Mouse (Mus musculus): ENCODE measurements around the gene Xab2. TPM values are rescaled to one million over a fixed set of nuclear protein-coding genes. Genes with fewer than 3 reads are reported as not detected.

The Xab2 gene
- polyA plus RNA-seq, 2 experiments: 22.2 to 27.1 TPM

DNA sequence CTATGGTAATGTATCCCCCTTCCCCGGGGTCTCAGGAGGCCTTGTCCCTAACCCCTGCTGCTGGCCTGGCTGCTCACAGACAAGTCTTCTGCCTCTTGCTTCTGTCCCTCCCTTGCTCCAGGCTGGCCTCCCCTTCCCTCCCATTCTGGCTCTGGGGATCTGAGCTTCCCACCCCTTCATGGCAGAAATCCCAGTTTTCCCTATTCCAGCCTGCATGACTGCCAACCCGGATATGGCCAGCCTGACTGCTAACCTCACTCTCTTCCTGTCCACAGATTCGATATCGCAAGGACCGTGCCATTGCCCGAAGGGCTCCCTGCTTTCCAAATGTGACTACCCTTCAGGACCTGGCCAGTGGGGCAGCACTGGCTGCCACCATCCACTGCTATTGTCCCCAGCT lies 20.7 kb downstream of the Xab2 start:
- no peaks in the 10 kb centered on the region for H3K27me3 ChIP-seq (ENCODE audit: control insufficient read depth, insufficient read depth, low read length)
- WGBS (ENCODE audit: insufficient replicate concordance): 73% methylated on average over 6 of the region's 6 CpGs
- TF ChIP-seq EP300 (IDR thresholded peaks at IDR 0.05; ENCODE audit: low read depth) (no peak), CTCF (IDR thresholded peaks at IDR 0.05; ENCODE audit: low read depth) (no peak)
- H3K9me3 ChIP-seq (ENCODE audit: control insufficient read depth, low read length): no peaks in the 10 kb centered on the region
- no peak overlapping the region for H3K27ac ChIP-seq
- H3K4me3 ChIP-seq (ENCODE audit: insufficient read depth in 1 of 2, low read depth in 2 of 2, low read length in 2 of 2): no peak overlapping the region
- no peak for DNase-seq (ENCODE audit: low read depth in 3 of 3, low spot score in 3 of 3)
- no peak overlapping the region for H3K4me2 ChIP-seq (ENCODE audit: low read depth)
- no peak for ATAC-seq (ENCODE audit: insufficient read depth)
- no peak overlapping the region for H3K9ac ChIP-seq (replicated peaks)
- H3K4me1 ChIP-seq (replicated peaks; ENCODE audit: control insufficient read depth in 2 of 2, insufficient read depth in 2 of 2, low read length in 1 of 2): no peaks in the 10 kb centered on the region
- H3K36me3 ChIP-seq (replicated peaks; ENCODE audit: control insufficient read depth, insufficient read depth, low read depth): no peaks in the 10 kb centered on the region

DNA sequence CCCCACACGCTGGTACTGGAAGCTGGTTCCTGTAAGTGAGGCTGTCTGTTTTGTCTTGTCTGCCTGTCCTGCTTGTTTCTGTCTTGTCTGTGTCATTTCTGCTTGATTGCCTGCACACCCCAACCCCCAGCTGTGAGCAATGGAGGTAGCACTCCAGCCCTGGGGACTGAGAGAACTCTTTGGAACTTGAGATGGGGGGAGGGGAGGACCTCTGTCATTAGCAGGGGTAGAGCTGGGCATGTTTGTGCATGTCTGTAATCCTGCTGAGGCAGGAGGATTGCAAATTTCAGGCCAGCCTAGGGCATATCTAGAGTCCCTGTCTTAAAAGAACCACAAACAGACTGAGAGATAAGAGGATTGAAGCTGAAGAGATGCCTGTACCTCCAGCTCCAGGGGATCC lies 21.9 kb downstream of the Xab2 start:
- ATAC-seq (ENCODE audit: insufficient read depth): no peak
- Histone ChIP-seq H3K27me3 (ENCODE audit: control insufficient read depth, insufficient read depth, low read length) (no peaks in the 10 kb centered on the region), H3K9me3 (ENCODE audit: control insufficient read depth, low read length) (no peaks in the 10 kb centered on the region), H3K4me2 (ENCODE audit: low read depth) (no peak overlapping the region), H3K36me3 (replicated peaks; ENCODE audit: control insufficient read depth, insufficient read depth, low read depth) (no peaks in the 10 kb centered on the region), H3K9ac (replicated peaks) (no peak overlapping the region), H3K4me1 (replicated peaks; ENCODE audit: control insufficient read depth in 2 of 2, insufficient read depth in 2 of 2, low read length in 1 of 2) (no peaks in the 10 kb centered on the region), H3K27ac (no peak overlapping the region), H3K4me3 (ENCODE audit: insufficient read depth in 1 of 2, low read depth in 2 of 2, low read length in 2 of 2) (no peak overlapping the region)
- 50% methylated on average over 1 of the region's 1 CpGs for WGBS (ENCODE audit: insufficient replicate concordance)
- no peak for TF ChIP-seq CTCF (IDR thresholded peaks at IDR 0.05; ENCODE audit: low read depth)
- no peak for TF ChIP-seq EP300 (IDR thresholded peaks at IDR 0.05; ENCODE audit: low read depth)
- no peak for DNase-seq (ENCODE audit: low read depth in 3 of 3, low spot score in 3 of 3)

DNA sequence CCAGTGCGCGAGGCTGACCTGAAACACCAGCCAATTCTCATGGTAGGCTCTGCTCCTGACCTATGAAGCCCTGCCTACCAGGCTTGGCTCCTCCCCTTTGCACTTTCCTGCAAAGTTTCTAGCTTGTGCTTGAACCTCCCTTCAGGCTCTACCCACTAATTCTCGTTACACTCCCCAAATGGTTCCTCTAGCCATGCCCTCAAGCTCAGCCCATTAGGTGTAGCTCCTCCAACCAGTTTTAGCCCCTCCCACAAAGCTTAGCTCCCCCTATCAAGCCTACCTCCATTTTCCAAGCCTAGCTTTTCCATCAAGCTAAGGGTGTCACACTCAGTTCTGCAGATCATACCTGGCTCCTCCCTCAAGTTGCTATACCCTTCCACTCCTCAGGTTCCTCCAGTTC lies 23.1 kb downstream of the Xab2 start:
- no peak overlapping the region for H3K27ac ChIP-seq
- DNase-seq (ENCODE audit: low read depth in 3 of 3, low spot score in 3 of 3) (no peak), ATAC-seq (ENCODE audit: insufficient read depth) (no peak)
- no peaks in the 10 kb centered on the region for H3K27me3 ChIP-seq (ENCODE audit: control insufficient read depth, insufficient read depth, low read length)
- H3K9me3 ChIP-seq (ENCODE audit: control insufficient read depth, low read length): no peaks in the 10 kb centered on the region
- WGBS (ENCODE audit: insufficient replicate concordance): 70% methylated on average over 3 of the region's 3 CpGs
- TF ChIP-seq CTCF (IDR thresholded peaks at IDR 0.05; ENCODE audit: low read depth) (no peak), EP300 (IDR thresholded peaks at IDR 0.05; ENCODE audit: low read depth) (no peak)
- H3K4me3 ChIP-seq (ENCODE audit: insufficient read depth in 1 of 2, low read depth in 2 of 2, low read length in 2 of 2): no peak overlapping the region
- H3K4me1 ChIP-seq (replicated peaks; ENCODE audit: control insufficient read depth in 2 of 2, insufficient read depth in 2 of 2, low read length in 1 of 2): no peaks in the 10 kb centered on the region
- H3K9ac ChIP-seq (replicated peaks): no peak overlapping the region
- no peak overlapping the region for H3K4me2 ChIP-seq (ENCODE audit: low read depth)
- no peaks in the 10 kb centered on the region for H3K36me3 ChIP-seq (replicated peaks; ENCODE audit: control insufficient read depth, insufficient read depth, low read depth)

DNA sequence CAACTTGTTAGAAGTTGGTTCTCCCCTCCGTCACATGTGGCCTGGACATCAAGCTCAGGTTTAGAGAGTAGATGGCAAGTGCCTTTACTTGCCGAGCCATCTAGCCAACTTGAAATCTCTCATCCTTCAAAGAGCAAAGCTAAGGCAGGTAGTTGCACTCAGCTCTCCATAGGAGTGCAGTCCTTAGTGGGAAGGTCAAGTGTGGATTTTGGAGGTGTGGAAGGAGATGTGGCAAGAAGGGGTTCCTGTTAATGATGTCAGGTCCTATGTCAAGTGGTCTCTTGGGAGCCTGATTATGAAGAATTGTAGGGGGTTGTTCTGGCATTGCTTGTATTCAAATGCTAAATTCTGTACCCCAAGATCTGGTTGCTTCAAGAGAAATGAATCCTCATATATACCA lies 26.6 kb downstream of the Xab2 start:
- Histone ChIP-seq H3K4me2 (ENCODE audit: low read depth) (no peak overlapping the region), H3K4me3 (ENCODE audit: insufficient read depth in 1 of 2, low read depth in 2 of 2, low read length in 2 of 2) (no peak overlapping the region), H3K9ac (replicated peaks) (no peak overlapping the region), H3K36me3 (replicated peaks; ENCODE audit: control insufficient read depth, insufficient read depth, low read depth) (no peaks in the 10 kb centered on the region), H3K9me3 (ENCODE audit: control insufficient read depth, low read length) (no peaks in the 10 kb centered on the region), H3K27me3 (ENCODE audit: control insufficient read depth, insufficient read depth, low read length) (no peaks in the 10 kb centered on the region), H3K4me1 (replicated peaks; ENCODE audit: control insufficient read depth in 2 of 2, insufficient read depth in 2 of 2, low read length in 1 of 2) (no peaks in the 10 kb centered on the region), H3K27ac (no peak overlapping the region)
- ATAC-seq (ENCODE audit: insufficient read depth) (no peak), DNase-seq (ENCODE audit: low read depth in 3 of 3, low spot score in 3 of 3) (no peak)
- TF ChIP-seq CTCF (IDR thresholded peaks at IDR 0.05; ENCODE audit: low read depth) (no peak), EP300 (IDR thresholded peaks at IDR 0.05; ENCODE audit: low read depth) (no peak)
- whole genome bisulfite sequencing (ENCODE audit: insufficient replicate concordance): 62% methylated on average over 2 of the region's 2 CpGs

DNA sequence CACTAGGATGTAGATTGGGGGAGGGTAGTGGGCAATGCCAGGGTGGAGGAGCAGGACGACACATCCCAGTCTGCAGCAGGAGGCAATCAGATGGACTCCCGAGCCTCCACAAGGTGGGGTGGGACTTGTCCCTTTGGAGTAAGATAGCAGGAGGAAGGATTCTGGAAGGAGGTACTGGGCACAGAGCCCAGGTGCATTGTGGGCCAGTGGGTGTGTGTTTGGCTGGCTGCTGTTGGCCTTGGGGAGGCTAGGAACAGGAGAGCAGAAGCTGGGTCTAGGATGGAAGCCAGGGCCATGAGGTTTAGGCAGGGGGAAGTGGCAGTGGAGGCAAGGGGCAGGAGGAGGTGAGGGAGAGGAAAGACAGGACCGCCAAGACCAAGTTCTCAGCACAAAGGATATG lies 27.6 kb downstream of the Xab2 start:
- no peak overlapping the region for H3K4me3 ChIP-seq (ENCODE audit: insufficient read depth in 1 of 2, low read depth in 2 of 2, low read length in 2 of 2)
- DNase-seq (ENCODE audit: low read depth in 3 of 3, low spot score in 3 of 3): no peak
- H3K4me1 ChIP-seq (replicated peaks; ENCODE audit: control insufficient read depth in 2 of 2, insufficient read depth in 2 of 2, low read length in 1 of 2): no peaks in the 10 kb centered on the region
- 53% methylated on average over 3 of the region's 3 CpGs for WGBS (ENCODE audit: insufficient replicate concordance)
- no peaks in the 10 kb centered on the region; the same call in 1 of the 2 replicates for H3K27me3 ChIP-seq (ENCODE audit: control insufficient read depth, insufficient read depth, low read length)
- H3K27ac ChIP-seq: no peak overlapping the region
- H3K9me3 ChIP-seq (ENCODE audit: control insufficient read depth, low read length): no peaks in the 10 kb centered on the region
- H3K36me3 ChIP-seq (replicated peaks; ENCODE audit: control insufficient read depth, insufficient read depth, low read depth): no peaks in the 10 kb centered on the region
- H3K9ac ChIP-seq (replicated peaks): no peak overlapping the region
- ATAC-seq (ENCODE audit: insufficient read depth): no peak
- no peak overlapping the region for H3K4me2 ChIP-seq (ENCODE audit: low read depth)
- TF ChIP-seq EP300 (IDR thresholded peaks at IDR 0.05; ENCODE audit: low read depth): no peak
